Mouse (Mus musculus) v-Abl transformed pro-B cells (cell line): Measurements from ENCODE around the gene Ppt2.

Experiments
- in situ Hi-C, 2 experiments: fragments of 400-800 bp; cut with MboI; formaldehyde crosslinking; loops; one replicate each; pipeline ENCODE4 v1.15.1; 2025; ENCODE audit not compliant: unreplicated experiment in 2 of 2

Ppt2 gene

GRCm38 (mm10) chr17:34591029-34591993 is 37.0 kb downstream of the Ppt2 start, which contains the start of gene Pbx2:
TSS of gene Pbx2 (plus strand) at chr17:34591266.
- in situ Hi-C loops, result no loop called here

- in situ Hi-C loops, result no loop called here
Measured at GRCm38 (mm10) chr17:34590154-34590987, 37.9 kb downstream of the Ppt2 start.

GRCm38 (mm10) chr17:34589681-34590101 is 38.6 kb downstream of the Ppt2 start, which contains the start of gene Gpsm3:
TSS of gene Gpsm3 (plus strand) at chr17:34589806.
- in situ Hi-C loops, result no loop called here

GRCm38 (mm10) chr17:34589206-34589605 is 39.1 kb downstream of the Ppt2 start:
- in situ Hi-C loops, result no loop called here

DNA sequence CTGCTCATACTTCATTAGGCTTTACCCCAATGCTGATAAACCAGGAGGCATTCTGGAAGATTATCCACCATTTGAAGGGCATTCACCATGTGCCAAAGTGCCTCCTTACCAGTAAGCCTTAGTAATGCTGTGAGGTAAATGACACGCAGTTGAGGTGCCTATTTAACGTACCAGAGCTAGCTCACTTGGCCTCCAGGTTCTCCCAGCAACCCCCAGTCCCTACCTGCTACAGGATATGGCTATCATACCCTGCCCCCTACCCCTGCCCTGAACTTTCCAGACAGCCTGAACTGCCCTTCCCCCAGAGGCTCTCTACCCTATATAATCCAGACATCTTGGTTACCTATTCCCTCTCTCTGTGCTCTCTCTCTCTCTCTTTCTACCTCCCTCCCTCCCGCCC is 39.5 kb downstream of the Ppt2 start:
- in situ Hi-C loops, result no loop called here

DNA sequence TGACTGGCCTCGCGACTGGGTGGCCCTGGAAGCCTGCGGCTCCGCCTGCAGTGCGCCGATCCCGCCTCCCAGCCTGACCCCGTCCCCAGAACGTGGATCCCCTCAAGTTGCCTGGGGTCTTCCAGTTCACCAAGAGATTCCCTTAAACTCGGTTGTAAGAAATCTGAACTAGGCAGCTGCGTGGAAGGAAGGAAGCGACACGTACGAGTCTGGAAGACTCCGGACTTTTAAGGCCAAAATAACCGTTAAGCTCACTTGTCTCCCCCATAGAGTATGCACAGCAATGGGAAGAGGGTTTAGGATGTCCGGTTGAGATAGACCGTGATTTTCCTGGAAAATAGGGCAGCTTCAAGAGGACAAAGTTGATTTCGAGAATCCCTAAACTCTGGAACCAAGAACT is 40.5 kb downstream of the Ppt2 start:
- in situ Hi-C loops, result no loop called here

- in situ Hi-C loops, result no loop called here
Measured at GRCm38 (mm10) chr17:34587423-34587811, 40.9 kb downstream of the Ppt2 start.

GRCm38 (mm10) chr17:34586796-34587422 is 41.4 kb downstream of the Ppt2 start:
- in situ Hi-C loops, result no loop called here

DNA sequence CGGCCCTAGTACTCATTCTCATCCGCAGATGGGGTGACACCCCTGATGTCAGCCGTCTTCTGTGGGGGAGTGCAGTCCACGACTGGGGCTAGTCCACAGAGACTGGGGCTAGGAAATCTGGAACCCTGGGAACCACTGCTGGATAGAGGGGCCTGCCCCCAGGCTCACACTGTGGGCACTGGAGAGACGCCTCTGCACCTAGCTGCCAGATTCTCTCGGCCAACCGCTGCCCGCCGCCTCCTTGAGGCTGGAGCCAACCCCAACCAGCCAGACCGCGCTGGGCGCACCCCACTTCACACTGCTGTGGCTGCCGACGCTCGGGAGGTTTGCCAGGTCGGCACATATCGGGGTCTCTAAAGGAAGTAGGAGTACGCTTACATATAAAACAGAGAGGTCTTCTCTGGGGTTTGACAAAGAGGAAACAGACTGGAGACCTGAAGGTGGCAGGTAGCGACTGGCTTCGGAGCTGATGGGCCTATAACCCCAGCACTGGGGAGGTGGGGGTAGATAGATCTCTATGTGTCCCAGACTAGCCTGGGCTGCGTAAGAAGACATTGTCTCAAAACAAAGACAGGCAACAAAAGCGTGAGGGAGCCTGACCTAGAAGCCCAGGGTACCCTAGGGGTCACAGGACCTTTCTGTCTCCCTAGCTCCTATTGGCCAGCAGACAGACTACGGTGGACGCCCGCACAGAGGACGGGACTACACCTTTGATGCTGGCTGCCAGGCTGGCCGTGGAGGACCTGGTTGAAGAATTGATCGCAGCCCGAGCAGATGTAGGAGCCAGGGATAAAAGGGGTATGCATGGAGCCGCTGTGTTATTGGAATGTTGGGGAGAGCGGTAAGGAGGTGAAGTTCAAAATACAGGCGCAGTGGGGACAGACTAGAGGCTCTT is 42.2 kb downstream of the Ppt2 start:
- in situ Hi-C loops, result no loop called here

DNA sequence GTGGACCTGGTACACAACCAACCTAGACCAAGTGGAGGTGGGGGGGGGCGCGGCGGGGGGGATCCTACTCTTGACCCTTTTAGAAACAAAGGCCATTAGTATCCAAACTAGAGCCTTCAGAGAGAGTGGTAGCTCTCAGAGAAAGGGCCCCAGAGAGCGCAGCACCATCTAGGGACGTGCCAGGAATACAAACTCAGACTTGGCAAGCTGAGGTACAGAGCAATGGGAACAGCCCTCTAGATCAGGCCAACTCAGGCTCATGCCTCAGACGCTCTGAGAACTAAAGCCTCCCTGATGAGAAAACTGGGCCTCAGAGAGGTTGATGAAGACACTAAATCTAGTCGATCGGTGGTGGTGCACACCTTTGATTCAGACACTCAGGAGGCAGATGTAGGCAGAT is 43.2 kb downstream of the Ppt2 start:
- in situ Hi-C loops, result no loop called here

DNA sequence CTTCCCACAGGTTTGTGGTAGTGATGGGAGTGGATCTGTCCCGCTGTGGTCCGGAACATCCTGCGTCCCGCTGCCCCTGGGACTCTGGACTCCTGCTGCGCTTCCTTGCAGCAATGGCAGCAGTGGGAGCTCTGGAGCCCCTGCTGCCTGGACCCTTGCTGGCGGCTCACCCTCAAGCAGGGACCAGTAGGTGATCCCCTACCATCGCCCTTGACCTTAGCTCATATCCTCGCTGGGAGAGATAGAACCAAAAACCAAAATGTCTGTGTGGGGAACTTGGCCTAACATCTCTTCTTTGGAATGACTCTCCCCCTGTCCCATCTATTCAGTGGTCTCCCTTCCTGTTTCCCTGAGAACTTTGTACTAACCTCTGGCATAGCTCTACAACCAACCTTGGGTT is 44.5 kb downstream of the Ppt2 start:
- in situ Hi-C loops, result no loop called here

DNA sequence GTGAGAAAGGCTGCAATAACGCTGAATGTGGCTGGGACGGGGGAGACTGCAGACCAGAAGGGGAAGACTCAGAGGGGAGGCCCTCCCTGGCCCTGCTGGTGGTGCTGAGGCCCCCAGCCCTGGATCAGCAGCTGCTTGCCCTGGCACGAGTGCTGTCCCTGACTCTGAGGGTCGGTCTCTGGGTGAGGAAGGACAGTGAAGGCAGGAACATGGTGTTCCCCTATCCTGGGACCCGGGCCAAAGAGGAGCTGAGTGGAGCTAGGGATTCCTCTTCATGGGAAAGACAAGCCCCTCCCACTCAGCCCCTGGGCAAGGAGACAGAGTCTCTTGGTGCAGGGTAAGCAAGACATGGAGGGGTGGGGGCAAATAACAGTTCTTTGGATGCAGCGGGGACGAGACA is 44.9 kb downstream of the Ppt2 start:
- in situ Hi-C loops, result no loop called here

- in situ Hi-C loops, result no loop called here
Measured at GRCm38 (mm10) chr17:34582528-34582927, 45.8 kb downstream of the Ppt2 start.

- in situ Hi-C loops, result no loop called here
Measured at GRCm38 (mm10) chr17:34578070-34578469, 50.2 kb downstream of the Ppt2 start.

DNA sequence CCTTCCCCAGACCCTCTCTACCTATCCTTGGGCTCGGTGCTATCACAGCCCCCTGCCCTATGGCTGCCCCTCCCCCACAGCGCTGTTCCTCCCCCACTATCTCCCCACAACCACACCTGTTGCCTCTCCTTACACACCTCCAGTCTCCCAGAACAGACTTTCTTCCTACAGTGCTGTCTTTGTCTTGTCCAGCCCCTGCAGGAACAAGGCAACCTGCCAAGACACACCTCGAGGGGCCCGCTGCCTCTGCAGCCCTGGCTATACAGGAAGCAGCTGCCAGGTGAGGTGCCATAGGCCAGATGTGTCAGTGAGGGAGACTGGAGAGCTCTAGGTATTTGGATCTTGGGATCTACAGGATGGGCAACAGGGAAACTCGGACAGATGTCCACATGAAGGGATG is 51.7 kb downstream of the Ppt2 start:
- in situ Hi-C loops, result no loop called here

DNA sequence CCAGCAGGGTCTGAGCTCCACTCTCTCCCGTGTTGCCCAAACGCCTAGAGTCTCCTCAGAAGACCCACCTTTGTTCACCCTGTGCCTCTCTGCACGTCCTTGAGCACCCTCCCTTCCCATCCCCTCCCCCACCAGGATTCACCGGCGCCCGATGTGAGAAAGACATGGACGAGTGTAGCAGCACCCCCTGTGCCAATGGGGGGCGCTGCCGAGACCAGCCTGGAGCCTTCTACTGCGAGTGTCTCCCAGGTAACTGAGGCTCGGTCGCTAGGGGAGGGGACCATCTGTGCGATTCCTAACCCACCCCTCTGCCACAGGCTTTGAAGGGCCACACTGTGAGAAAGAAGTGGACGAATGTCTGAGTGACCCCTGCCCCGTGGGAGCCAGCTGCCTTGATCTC is 55.9 kb downstream of the Ppt2 start:
- in situ Hi-C loops, result loop anchor here in 1 of 2 experiments (25.0 kb wide), 1 partner anchor 410 kb away; the partner anchor contains the start of gene H2-DMb1

- in situ Hi-C loops, result loop anchor here in 1 of 2 experiments (25.0 kb wide), 1 partner anchor 410 kb away; the partner anchor contains the start of gene H2-DMb1
Measured at GRCm38 (mm10) chr17:34571875-34572274, 56.4 kb downstream of the Ppt2 start.

GRCm38 (mm10) chr17:34569919-34570318 is 58.4 kb downstream of the Ppt2 start:
- in situ Hi-C loops, result loop anchor here (5.0 to 25.0 kb wide), 2 partner anchors 47 to 408 kb away; partner anchors contain the start of genes Egfl8 (in 2 of the 2) and H2-DMb1 (in 1 of the 2)

GRCm38 (mm10) chr17:34568421-34568820 is 59.9 kb downstream of the Ppt2 start:
- in situ Hi-C loops, result loop anchor here (5.0 to 25.0 kb wide), 2 partner anchors 49 to 406 kb away; partner anchors contain the start of genes Egfl8 (in 2 of the 2) and H2-DMb1 (in 1 of the 2)
